ENCODE assay signal across 9 mouse cellular contexts in the genomic region with DNA sequence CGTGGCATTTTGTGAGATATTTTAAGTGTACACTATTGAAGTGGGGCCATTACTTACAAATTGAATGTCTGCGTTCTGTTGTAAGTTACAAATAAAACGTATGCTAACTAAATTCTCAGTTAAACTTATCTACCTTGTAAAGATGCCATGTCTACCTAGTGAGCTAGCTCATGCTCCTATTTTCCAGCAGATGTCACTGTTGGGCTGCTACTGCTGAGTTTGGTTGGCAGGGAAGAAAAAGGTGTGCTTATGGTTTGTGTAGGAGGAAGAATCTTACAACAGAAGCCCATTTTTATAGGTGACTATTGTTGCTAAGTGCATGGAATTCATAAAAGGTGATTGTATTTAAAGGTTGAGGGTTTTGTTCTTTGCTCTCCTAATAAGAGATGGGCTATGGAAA. TPM values are rescaled to one million over a fixed set of nuclear protein-coding genes. Genes with fewer than 3 reads are reported as not detected.
DNase-seq lines count a peak whose midpoint lies in the region; ATAC-seq and TF ChIP-seq lines count a peak whose summit lies in the region.
"Had no signal": no experiment of that assay in that cellular context is flagged by ENCODE, and none has a peak within 500 bp of the region (broad histone marks: within the 10 kb centered on the region; RNA-seq: fewer than 3 reads in every experiment).

No protein-coding gene starts in this region.

- H3K4me2 ChIP-seq in kidney, embryonic 15.5 days = no peak overlapping the region
- no peak overlapping the region for H3K4me2 ChIP-seq in CH12.LX (ENCODE audit: insufficient read depth, low read depth, poor library complexity, severe bottlenecking)
- H3K4me2 ChIP-seq: heart, embryonic 15.5 days had no signal

- no peak overlapping the region for H3K9ac ChIP-seq in kidney, embryonic 15.5 days
- H3K9ac ChIP-seq in CH12.LX (ENCODE audit: insufficient read depth, low read depth) = no peak overlapping the region
- H3K9ac ChIP-seq: heart, embryonic 15.5 days had no signal

- WGBS in kidney, embryonic 15.5 days = 78% methylated on average over 3 of the region's 3 CpGs

- H3K36me3 ChIP-seq in kidney, embryonic 15.5 days = peaks cover 11% of the 10 kb centered on the region
- H3K36me3 ChIP-seq in CH12.LX (replicated peaks in 1 of 2; ENCODE audit: control insufficient read depth in 1 of 2, insufficient read depth in 1 of 2, low read length in 1 of 2) = peaks cover 6 to 37% of the 10 kb centered on the region in 2 experiments
- H3K36me3 ChIP-seq: heart, embryonic 15.5 days had no signal

- no peak for ATAC-seq in kidney, embryonic 15.5 days (replicated peaks; ENCODE audit: low FRiP score)
- peak; percentile 44; the same call in 1 of the 2 replicates for ATAC-seq in granulocyte monocyte progenitor cell, adult 5-6 weeks (replicated peaks; ENCODE audit: poor library complexity, severe bottlenecking)

- H3K27ac ChIP-seq in kidney, embryonic 15.5 days = no peak overlapping the region
- no peak overlapping the region for H3K27ac ChIP-seq in CH12.LX (ENCODE audit: insufficient read depth, low read depth)
- H3K27ac ChIP-seq: heart, embryonic 15.5 days had no signal

- H3K4me3 ChIP-seq in kidney, embryonic 15.5 days (replicated peaks) = no peak overlapping the region
- no peak overlapping the region for H3K4me3 ChIP-seq in CH12.LX (replicated peaks in 1 of 3; ENCODE audit: low read depth in 2 of 3, low read length in 2 of 3, poor library complexity in 1 of 3)
- H3K4me3 ChIP-seq: heart, embryonic 15.5 days; megakaryocyte, embryonic 14.5 days had no signal

- in situ Hi-C loops in CH12.LX (cut with MboI; ENCODE audit: low pct_ligation_motif_present, low pct_unique_long_range_greater_than_20kb, low sequenced_read_pairs) = loop anchor here (10.0 kb wide), 1 partner anchor 146 kb away; a partner anchor contains a TSS

- intact Hi-C loops in gastrocnemius, postnatal 14 days (cut with DNase I; ENCODE audit: low total_unique reads) = no loop called here

- TF ChIP-seq EP300 in CH12.LX (IDR thresholded peaks at IDR 0.05; ENCODE audit: low read length) = no peak

- no peaks in the 10 kb centered on the region for H3K4me1 ChIP-seq in kidney, embryonic 15.5 days
- H3K4me1 ChIP-seq in CH12.LX (ENCODE audit: control insufficient read depth in 1 of 2, insufficient read depth in 2 of 2) = no peaks in the 10 kb centered on the region

- no peak for TF ChIP-seq POLR2A in CH12.LX (IDR thresholded peaks at IDR 0.05; ENCODE audit: low read depth, low read length)

- peaks cover 7% of the 10 kb centered on the region; the same call in 1 of the 2 replicates for H3K79me2 ChIP-seq in CH12.LX (replicated peaks; ENCODE audit: control insufficient read depth, extremely low read depth, insufficient read depth, poor library complexity, severe bottlenecking)

- peak; percentile 88 for TF ChIP-seq RAD21 in CH12.LX (IDR thresholded peaks at IDR 0.05; ENCODE audit: low read depth, low read length)

- TF ChIP-seq CTCF in CH12.LX (conservative IDR thresholded peaks at IDR 0.05 in 1 of 2, IDR thresholded peaks at IDR 0.05 in 1 of 2; ENCODE audit: low read depth in 2 of 2, low read length in 2 of 2) = peak; percentile 52 to 84; a peak in 3 of 4 replicates

- dilution Hi-C loops in CH12.LX (cut with MboI; ENCODE audit: extremely low pct_ligation_motif_present, extremely low pct_unique_long_range_greater_than_20kb, low sequenced_read_pairs) = no loop called here

- no peaks in the 10 kb centered on the region for H3K9me3 ChIP-seq in kidney, embryonic 15.5 days (replicated peaks)
- H3K9me3 ChIP-seq in CH12.LX (replicated peaks; ENCODE audit: low read length) = no peaks in the 10 kb centered on the region
- H3K9me3 ChIP-seq: heart, embryonic 15.5 days; megakaryocyte, embryonic 14.5 days had no signal

- no peaks in the 10 kb centered on the region for H3K27me3 ChIP-seq in kidney, embryonic 15.5 days
- no peaks in the 10 kb centered on the region for H3K27me3 ChIP-seq in CH12.LX (replicated peaks)
- H3K27me3 ChIP-seq: heart, embryonic 15.5 days; megakaryocyte, embryonic 14.5 days had no signal

- DNase-seq in kidney, postnatal 10 days = peak; percentile 28
- peak; percentile 51 for DNase-seq in CH12.LX (ENCODE audit: extremely low read depth)
- DNase-seq in T-cell, adult 2 months (ENCODE audit: low spot score) = peak; percentile 47
- peak; percentile 74 for DNase-seq in naive thymus-derived CD4-positive, alpha-beta T cell, adult 2 months (ENCODE audit: low read depth)
- no peak for DNase-seq in gastrocnemius, postnatal 14 days

TF ChIP-seq in CH12.LX, 34 proteins besides CTCF, POLR2A, EP300 and RAD21:
- TF ChIP-seq PAX5 (IDR thresholded peaks at IDR 0.05; ENCODE audit: low read length) (no peak), SMC3 (IDR thresholded peaks at IDR 0.05; ENCODE audit: low read depth, low read length) (peak; percentile 72)

RNA-seq across cellular contexts. Expression of a gene that starts 49.2 kb away (rescaled TPM):
- 19.3 and 19.9 TPM in 2 replicates for polyA plus RNA-seq in kidney, embryonic 15.5 days (2015; fragmentation: Nextera tagmentation; extraction: Ambion mirVana)
- total RNA-seq in CH12.LX (2012; rRNA removed) (21.1 and 21.9 TPM in 2 replicates), CH12.LX (2014; rRNA removed) (15.8 and 16.2 TPM in 2 replicates)
- 25.3 and 27.1 TPM in 2 replicates for polyA plus RNA-seq in CH12.LX (2012; ENCODE audit: insufficient read length, low read depth)
- 27.0 and 28.1 TPM in 2 replicates for total RNA-seq in granulocyte monocyte progenitor cell, adult 5-6 weeks (2014; fragmentation: Nextera tagmentation)
- total RNA-seq in granulocyte monocyte progenitor cell, adult 5-6 weeks (2017) = 13.3 and 24.6 TPM in 2 replicates
- 10 to 100 TPM; 15.4 to 17.0 TPM for total RNA-seq in gastrocnemius, postnatal 14 days (2021)
